Mouse (Mus musculus) kidney, embryonic 16.5 days (tissue): ENCODE results near the gene Etl4. TPM values are rescaled to one million over a fixed set of nuclear protein-coding genes. Genes with fewer than 3 reads are reported as not detected.
"Not testable (repeated sequence)": the region's sequence is repeated elsewhere in the genome, so short reads cannot be mapped to it uniquely, and the experiment has no call there.

Experiments
- ATAC-seq: fragments of 200-750 bp; cut with Nextera tagmentation; 2 replicates; pipeline ENCODE4 v1.8.0; 2017; ENCODE audit warnings: moderate TSS enrichment; ENCODE audit not compliant: low FRiP score, low TSS enrichment
- H3K27ac ChIP-seq: fragments of 300-500 bp; sonication (generic); 2 replicates; pipeline ENCODE4 v1.5.1; 2014; ENCODE audit warnings: low read length
- H3K27me3 ChIP-seq: fragments of 300-500 bp; sonication (generic); 2 replicates; pipeline ENCODE4 v1.6.1; 2014; ENCODE audit warnings: low read length, control low read depth, mixed read lengths; ENCODE audit not compliant: insufficient read depth
- H3K36me3 ChIP-seq: fragments of 300-500 bp; sonication (generic); 2 replicates; pipeline ENCODE4 v1.6.1; 2014; ENCODE audit warnings: low read length, control low read depth, mixed read lengths; ENCODE audit not compliant: insufficient read depth
- H3K4me1 ChIP-seq: fragments of 300-500 bp; sonication (generic); 2 replicates; pipeline ENCODE4 v1.6.1; 2014; ENCODE audit warnings: low read length, control low read depth, mixed read lengths; ENCODE audit not compliant: insufficient read depth
- H3K4me2 ChIP-seq: fragments of 300-500 bp; sonication (generic); replicated peaks from 2 replicates; pipeline ENCODE4 v1.6.1; 2014; ENCODE audit warnings: low read depth, low read length
- H3K4me3 ChIP-seq: fragments of 300-500 bp; sonication (generic); 2 replicates; pipeline ENCODE4 v1.5.1; 2014; ENCODE audit warnings: mild to moderate bottlenecking, low read length
- H3K9ac ChIP-seq: fragments of 300-500 bp; sonication (generic); replicated peaks from 2 replicates; pipeline ENCODE4 v1.6.1; 2014; ENCODE audit warnings: low read length
- H3K9me3 ChIP-seq: fragments of 300-500 bp; sonication (generic); 2 replicates; pipeline ENCODE4 v1.6.1; 2016; ENCODE audit warnings: low read length, control low read depth
- WGBS: fragments of 180-500 bp; shearing (Covaris S2); extraction: QIAGEN DNeasy Blood & Tissue Kit; methylation state at CpG from one replicate; pipeline ENCODE4 v1.1.7; 2014; 5-methylcytosine and 5-hydroxymethylcytosine counted together
- polyA plus RNA-seq: library from polyadenylated mRNA; unstranded; fragments of >200 nt; fragmentation: Nextera tagmentation; extraction: Ambion mirVana; gene quantifications from 2 replicates; pipeline ENCODE4 v1.2.1, GENCODE M21; 2015

Etl4 gene
- polyA plus RNA-seq, 1 experiment from 2014 or later = 56.8 TPM

- WGBS = 45% methylated on average over 1 of the region's 1 CpGs
- Histone ChIP-seq H3K4me3 (no peak overlapping the region), H3K27ac (no peak overlapping the region), H3K4me1 (no peaks in the 10 kb centered on the region), H3K9ac (no peak overlapping the region), H3K9me3 (no peaks in the 10 kb centered on the region), H3K36me3 (no peaks in the 10 kb centered on the region), H3K4me2 (no peak overlapping the region), H3K27me3 (no peaks in the 10 kb centered on the region)
- ATAC-seq = no peak
Measured at GRCm38 (mm10) chr2:20138426-20138825, 228.8 kb downstream of the Etl4 start.

- H3K36me3 ChIP-seq = no peaks in the 10 kb centered on the region
- no peak overlapping the region for H3K27ac ChIP-seq
- no peaks in the 10 kb centered on the region for H3K4me1 ChIP-seq
- H3K27me3 ChIP-seq = no peaks in the 10 kb centered on the region
- H3K9ac ChIP-seq = no peak overlapping the region
- no peaks in the 10 kb centered on the region for H3K9me3 ChIP-seq
- H3K4me2 ChIP-seq = no peak overlapping the region
- ATAC-seq = no peak
- WGBS = 56% methylated on average over 4 of the region's 4 CpGs
- no peak overlapping the region for H3K4me3 ChIP-seq
Measured at GRCm38 (mm10) chr2:20145368-20145767, 235.8 kb downstream of the Etl4 start.

- no peak for ATAC-seq
- Histone ChIP-seq H3K4me1 (no peaks in the 10 kb centered on the region), H3K9me3 (no peaks in the 10 kb centered on the region), H3K27ac (no peak overlapping the region), H3K9ac (no peak overlapping the region), H3K4me3 (no peak overlapping the region), H3K36me3 (no peaks in the 10 kb centered on the region), H3K27me3 (no peaks in the 10 kb centered on the region), H3K4me2 (no peak overlapping the region)
- 56% methylated on average over 1 of the region's 1 CpGs for WGBS
Measured at GRCm38 (mm10) chr2:20167073-20167472, 257.5 kb downstream of the Etl4 start.

- no peak overlapping the region for H3K4me3 ChIP-seq
- no peak for ATAC-seq
- WGBS = 77% methylated on average over 5 of the region's 5 CpGs
- H3K27ac ChIP-seq = no peak overlapping the region
- H3K9me3 ChIP-seq = no peaks in the 10 kb centered on the region
- no peak overlapping the region for H3K9ac ChIP-seq
- H3K36me3 ChIP-seq = no peaks in the 10 kb centered on the region
- no peak overlapping the region for H3K4me2 ChIP-seq
- H3K27me3 ChIP-seq = no peaks in the 10 kb centered on the region
- no peaks in the 10 kb centered on the region for H3K4me1 ChIP-seq
Measured at GRCm38 (mm10) chr2:20167566-20167965, 258.0 kb downstream of the Etl4 start.

GRCm38 (mm10) chr2:20168156-20168555 lies 258.6 kb downstream of the Etl4 start:
- WGBS = 87% methylated on average over 4 of the region's 4 CpGs

GRCm38 (mm10) chr2:20176456-20177184 lies 267.0 kb downstream of the Etl4 start:
- 81% methylated on average over 6 of the region's 6 CpGs for WGBS
- H3K4me2 ChIP-seq, H3K9ac ChIP-seq, H3K27ac ChIP-seq, H3K27me3 ChIP-seq, H3K4me1 ChIP-seq, ATAC-seq, H3K36me3 ChIP-seq, H3K4me3 ChIP-seq: not testable (repeated sequence)
- H3K9me3 ChIP-seq = peaks cover 12% of the 10 kb centered on the region; the same call in 1 of the 2 replicates

More at GRCm38 (mm10) chr2:20168156-20168555, 258.6 kb downstream of the Etl4 start:
- H3K4me3 ChIP-seq = no peak overlapping the region
- no peaks in the 10 kb centered on the region for H3K9me3 ChIP-seq
- H3K27ac ChIP-seq = no peak overlapping the region
- H3K27me3 ChIP-seq = no peaks in the 10 kb centered on the region
- no peaks in the 10 kb centered on the region for H3K4me1 ChIP-seq
- H3K4me2 ChIP-seq = no peak overlapping the region
- H3K9ac ChIP-seq = no peak overlapping the region
- H3K36me3 ChIP-seq = no peaks in the 10 kb centered on the region
- no peak for ATAC-seq

GRCm38 (mm10) chr2:20177236-20177635 lies 267.7 kb downstream of the Etl4 start:
- 91% methylated on average over 3 of the region's 3 CpGs for WGBS
- H3K9me3 ChIP-seq = peaks cover 12% of the 10 kb centered on the region; the same call in 1 of the 2 replicates
- not testable (repeated sequence) for H3K9ac ChIP-seq, ATAC-seq, H3K4me1 ChIP-seq, H3K27me3 ChIP-seq, H3K4me3 ChIP-seq, H3K4me2 ChIP-seq, H3K27ac ChIP-seq, H3K36me3 ChIP-seq

GRCm38 (mm10) chr2:20180561-20180960 lies 271.0 kb downstream of the Etl4 start:
- not testable (repeated sequence) for H3K4me3 ChIP-seq, ATAC-seq, H3K4me2 ChIP-seq, H3K4me1 ChIP-seq, H3K9ac ChIP-seq, H3K36me3 ChIP-seq, H3K27me3 ChIP-seq, H3K27ac ChIP-seq
- 88% methylated on average over 5 of the region's 5 CpGs for WGBS
- H3K9me3 ChIP-seq = peaks cover 12% of the 10 kb centered on the region; the same call in 1 of the 2 replicates

GRCm38 (mm10) chr2:20187223-20187622 lies 277.6 kb downstream of the Etl4 start:
- not testable (repeated sequence) for H3K4me3 ChIP-seq, ATAC-seq, H3K27ac ChIP-seq, H3K36me3 ChIP-seq, H3K9ac ChIP-seq, H3K4me1 ChIP-seq, H3K27me3 ChIP-seq, H3K4me2 ChIP-seq, H3K9me3 ChIP-seq
- 87% methylated on average over 7 of the region's 7 CpGs for WGBS

GRCm38 (mm10) chr2:20203011-20203410 lies 293.4 kb downstream of the Etl4 start:
- ATAC-seq = no peak
- 90% methylated on average over 7 of the region's 7 CpGs for WGBS
- H3K27me3 ChIP-seq = no peaks in the 10 kb centered on the region
- H3K36me3 ChIP-seq = no peaks in the 10 kb centered on the region
- no peak overlapping the region for H3K4me3 ChIP-seq
- no peak overlapping the region for H3K9ac ChIP-seq
- H3K27ac ChIP-seq = no peak overlapping the region
- no peak overlapping the region for H3K4me2 ChIP-seq
- no peaks in the 10 kb centered on the region for H3K9me3 ChIP-seq
- no peaks in the 10 kb centered on the region for H3K4me1 ChIP-seq
